Mouse (Mus musculus) liver, embryonic 11.5 days (tissue): ENCODE results near the gene Dcaf4. TPM values are rescaled to one million over a fixed set of nuclear protein-coding genes. Genes with fewer than 3 reads are reported as not detected.

Experiments used
- ATAC-seq: fragments of 200-750 bp; cut with Nextera tagmentation; replicated peaks from 2 replicates; pipeline ENCODE4 v1.8.0; 2017; ENCODE audit warnings: moderate number of reproducible peaks, mild to moderate bottlenecking, moderate TSS enrichment, moderate library complexity; ENCODE audit not compliant: low FRiP score
- DNase-seq: peaks from one replicate; pipeline ENCODE4 v3.0.0-alpha.2; 2017; ENCODE audit warnings: low spot score
- H3K27ac ChIP-seq: fragments of 300-500 bp; sonication (generic); 2 replicates; pipeline ENCODE4 v1.5.1; 2014; ENCODE audit warnings: mild to moderate bottlenecking, low read depth, low read length, control low read depth
- H3K27me3 ChIP-seq: fragments of 300-500 bp; sonication (generic); replicated peaks from 2 replicates; pipeline ENCODE4 v1.6.1; 2014; ENCODE audit warnings: low read length, mixed read lengths; ENCODE audit not compliant: control insufficient read depth, insufficient read depth
- H3K36me3 ChIP-seq: fragments of 300-500 bp; sonication (generic); 2 replicates; pipeline ENCODE4 v1.6.1; 2014; ENCODE audit warnings: mild to moderate bottlenecking, low read length, moderate library complexity, mixed read lengths; ENCODE audit not compliant: control insufficient read depth, insufficient read depth
- H3K4me1 ChIP-seq: fragments of 300-500 bp; sonication (generic); replicated peaks from 2 replicates; pipeline ENCODE4 v1.6.1; 2014; ENCODE audit warnings: low read length, mixed read lengths; ENCODE audit not compliant: control insufficient read depth, insufficient read depth
- H3K4me2 ChIP-seq: fragments of 300-500 bp; sonication (generic); 2 replicates; pipeline ENCODE4 v1.6.1; 2014; ENCODE audit warnings: mild to moderate bottlenecking, control low read depth, moderate library complexity
- H3K4me3 ChIP-seq: fragments of 300-500 bp; sonication (generic); 2 replicates; pipeline ENCODE4 v1.5.1; 2014; ENCODE audit warnings: low read depth, low read length, control low read depth
- H3K9ac ChIP-seq: fragments of 300-500 bp; sonication (generic); 2 replicates; pipeline ENCODE4 v1.6.1; 2014; ENCODE audit warnings: low read depth, low read length, control low read depth
- H3K9me3 ChIP-seq: fragments of 300-500 bp; sonication (generic); 2 replicates; pipeline ENCODE4 v1.6.1; 2016; ENCODE audit warnings: low read length, inconsistent platforms, mixed read lengths; ENCODE audit not compliant: control insufficient read depth
- WGBS: fragments of 180-500 bp; shearing (Covaris S2); extraction: QIAGEN DNeasy Blood & Tissue Kit; methylation state at CpG from one replicate; pipeline ENCODE4 v1.1.7; 2014; 5-methylcytosine and 5-hydroxymethylcytosine counted together
- polyA plus RNA-seq: library from polyadenylated mRNA; unstranded; fragments of >200 nt; fragmentation: Nextera tagmentation; extraction: Ambion mirVana; gene quantifications from 2 replicates; pipeline ENCODE4 v1.2.1, GENCODE M21; 2014

Dcaf4 gene
- polyA plus RNA-seq, 1 experiment from 2014 or later: 29.9 TPM

- ATAC-seq (no peak), DNase-seq (no peak)
- Histone ChIP-seq H3K4me3 (no peak overlapping the region), H3K36me3 (peaks cover 6% of the 10 kb centered on the region; the same call in 1 of the 2 replicates), H3K9ac (no peak overlapping the region), H3K4me2 (no peak overlapping the region), H3K4me1 (no peaks in the 10 kb centered on the region), H3K9me3 (no peaks in the 10 kb centered on the region), H3K27ac (no peak overlapping the region), H3K27me3 (no peaks in the 10 kb centered on the region)
- 77% methylated on average over 9 of the region's 9 CpGs for WGBS
These were observed 15.8 kb downstream of the Dcaf4 start for GRCm38 (mm10) chr12:83536039-83536438.

GRCm38 (mm10) chr12:83543997-83544396 is 23.7 kb downstream of the Dcaf4 start:
- DNase-seq (no peak), ATAC-seq (no peak)
- H3K9me3 ChIP-seq: no peaks in the 10 kb centered on the region
- no peak overlapping the region for H3K9ac ChIP-seq
- no peaks in the 10 kb centered on the region for H3K4me1 ChIP-seq
- H3K36me3 ChIP-seq: peaks cover 5% of the 10 kb centered on the region; the same call in 1 of the 2 replicates
- WGBS: 83% methylated on average over 7 of the region's 7 CpGs
- H3K4me2 ChIP-seq: no peak overlapping the region
- H3K27me3 ChIP-seq: no peaks in the 10 kb centered on the region
- no peak overlapping the region for H3K4me3 ChIP-seq
- no peak overlapping the region for H3K27ac ChIP-seq

GRCm38 (mm10) chr12:83544791-83545190 is 24.5 kb downstream of the Dcaf4 start:
- no peak for ATAC-seq
- Histone ChIP-seq H3K9me3 (no peaks in the 10 kb centered on the region), H3K36me3 (peaks cover 5% of the 10 kb centered on the region; the same call in 1 of the 2 replicates)

GRCm38 (mm10) chr12:83551305-83551704 is 31.0 kb downstream of the Dcaf4 start:
- Histone ChIP-seq H3K9ac (no peak overlapping the region), H3K9me3 (no peaks in the 10 kb centered on the region), H3K36me3 (peaks cover 22% of the 10 kb centered on the region), H3K4me1 (peaks cover 7% of the 10 kb centered on the region; the same call in 1 of the 2 replicates), H3K27ac (no peak overlapping the region), H3K4me2 (no peak overlapping the region), H3K27me3 (no peaks in the 10 kb centered on the region), H3K4me3 (no peak overlapping the region)
- 93% methylated on average over 16 of the region's 16 CpGs for WGBS
- no peak for ATAC-seq
- no peak for DNase-seq

More at GRCm38 (mm10) chr12:83544791-83545190, 24.5 kb downstream of the Dcaf4 start:
- Histone ChIP-seq H3K4me2 (no peak overlapping the region), H3K27me3 (no peaks in the 10 kb centered on the region), H3K4me3 (no peak overlapping the region), H3K27ac (no peak overlapping the region), H3K9ac (no peak overlapping the region), H3K4me1 (no peaks in the 10 kb centered on the region)
- DNase-seq: no peak

- H3K4me3 ChIP-seq: no peak overlapping the region
- peaks cover 29% of the 10 kb centered on the region for H3K36me3 ChIP-seq
- no peak for DNase-seq
- no peak overlapping the region for H3K9ac ChIP-seq
- WGBS: 77% methylated on average over 4 of the region's 4 CpGs
- H3K4me1 ChIP-seq: peaks cover 7% of the 10 kb centered on the region; the same call in 1 of the 2 replicates
- H3K27ac ChIP-seq: no peak overlapping the region
- H3K9me3 ChIP-seq: no peaks in the 10 kb centered on the region
- no peak overlapping the region for H3K4me2 ChIP-seq
- ATAC-seq: no peak
- H3K27me3 ChIP-seq: no peaks in the 10 kb centered on the region
These were observed 33.5 kb downstream of the Dcaf4 start for GRCm38 (mm10) chr12:83553816-83554215.

- no peak overlapping the region for H3K27ac ChIP-seq
- H3K4me3 ChIP-seq: no peak overlapping the region
- no peaks in the 10 kb centered on the region for H3K27me3 ChIP-seq
- ATAC-seq: no peak
- H3K36me3 ChIP-seq: peaks cover 29% of the 10 kb centered on the region
- H3K9ac ChIP-seq: no peak overlapping the region
- no peak for DNase-seq
- peaks cover 7% of the 10 kb centered on the region; the same call in 1 of the 2 replicates for H3K4me1 ChIP-seq
- H3K4me2 ChIP-seq: no peak overlapping the region; the same call in 1 of the 2 replicates
- H3K9me3 ChIP-seq: no peaks in the 10 kb centered on the region
- 57% methylated on average over 9 of the region's 9 CpGs for WGBS
These were observed 35.3 kb downstream of the Dcaf4 start for GRCm38 (mm10) chr12:83555605-83556004.

GRCm38 (mm10) chr12:83558496-83558895 is 38.2 kb downstream of the Dcaf4 start:
- ATAC-seq: no peak
- DNase-seq: no peak

GRCm38 (mm10) chr12:83560189-83560588 is 39.9 kb downstream of the Dcaf4 start:
- Histone ChIP-seq H3K9me3 (no peaks in the 10 kb centered on the region), H3K4me3 (no peak overlapping the region), H3K4me2 (no peak overlapping the region), H3K4me1 (peaks cover 11% of the 10 kb centered on the region), H3K9ac (no peak overlapping the region), H3K27ac (no peak overlapping the region), H3K36me3 (peaks cover 19% of the 10 kb centered on the region), H3K27me3 (no peaks in the 10 kb centered on the region)
- ATAC-seq: peak; percentile 61
- 63% methylated on average over 6 of the region's 6 CpGs for WGBS
- DNase-seq: no peak

More at GRCm38 (mm10) chr12:83558496-83558895, 38.2 kb downstream of the Dcaf4 start:
- H3K27ac ChIP-seq: no peak overlapping the region
- peaks cover 21% of the 10 kb centered on the region for H3K36me3 ChIP-seq
- peaks cover 11% of the 10 kb centered on the region for H3K4me1 ChIP-seq
- 86% methylated on average over 7 of the region's 7 CpGs for WGBS
- H3K9me3 ChIP-seq: no peaks in the 10 kb centered on the region
- H3K9ac ChIP-seq: no peak overlapping the region
- no peak overlapping the region for H3K4me2 ChIP-seq
- H3K27me3 ChIP-seq: no peaks in the 10 kb centered on the region
- H3K4me3 ChIP-seq: no peak overlapping the region

- Histone ChIP-seq H3K4me1 (peaks cover 4% of the 10 kb centered on the region; the same call in 1 of the 2 replicates), H3K36me3 (peaks cover 21% of the 10 kb centered on the region)
These were observed 42.3 kb downstream of the Dcaf4 start for GRCm38 (mm10) chr12:83562589-83562988.

More at GRCm38 (mm10) chr12:83562589-83562988, 42.3 kb downstream of the Dcaf4 start:
- H3K4me2 ChIP-seq: no peak overlapping the region
- ATAC-seq: no peak
- WGBS: 89% methylated on average over 3 of the region's 3 CpGs
- no peaks in the 10 kb centered on the region for H3K9me3 ChIP-seq
- H3K4me3 ChIP-seq: no peak overlapping the region
- no peaks in the 10 kb centered on the region for H3K27me3 ChIP-seq
- no peak for DNase-seq
- H3K27ac ChIP-seq: no peak overlapping the region
- H3K9ac ChIP-seq: no peak overlapping the region
